Mouse (Mus musculus) E14TG2a.4 (cell line): Measurements from ENCODE around the gene Exoc4.

Source experiments
- CTCF ChIP-seq: conservative IDR thresholded peaks from 2 replicates; pipeline ENCODE4 v1.5.1; 2014; ENCODE audit warnings: low read length
- POU5F1 ChIP-seq: IDR thresholded peaks from 2 replicates; pipeline ENCODE4 v1.6.1; 2014; ENCODE audit warnings: low read length, borderline replicate concordance

DNA sequence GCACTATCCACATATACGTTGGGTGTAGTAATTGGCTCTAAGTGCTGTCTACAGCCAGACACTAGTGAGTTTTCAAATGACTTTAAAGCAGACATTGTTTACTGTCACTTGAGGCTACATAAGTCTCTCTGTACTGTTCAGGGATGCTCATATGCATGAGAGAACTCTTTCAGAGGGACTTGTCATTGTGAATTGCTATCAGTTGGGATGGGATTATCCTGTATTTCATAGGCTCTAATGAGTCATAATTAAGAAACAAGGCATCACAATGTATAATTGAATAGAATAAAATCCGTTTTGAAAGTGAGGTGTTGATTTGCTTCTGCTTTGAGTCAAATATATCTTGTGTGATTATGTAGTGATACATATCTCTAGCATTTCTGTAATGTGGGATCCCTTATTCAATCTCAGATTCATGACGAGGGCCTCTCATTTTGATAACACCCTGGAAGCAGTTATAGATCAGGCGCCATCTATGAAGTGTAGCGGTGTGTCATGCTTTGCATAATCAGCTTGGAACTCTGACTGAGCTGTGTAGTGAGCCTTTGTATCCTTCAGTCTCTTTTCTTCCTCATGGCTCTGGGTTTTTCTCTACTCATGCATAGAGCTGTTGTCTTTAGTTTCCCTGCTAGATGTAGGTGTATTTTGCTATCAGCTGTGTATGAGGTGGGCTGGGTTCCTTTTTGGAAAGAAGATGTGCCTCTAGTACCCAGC lies 8.3 kb downstream of the Exoc4 start:
- TF ChIP-seq CTCF (no peak), POU5F1 (no peak)
